Mouse (Mus musculus): ENCODE results near the gene B4galt1.

B4galt1 gene

GRCm38 (mm10) chr4:40783049-40783448, 70.8 kb downstream of the B4galt1 start:
- in situ Hi-C loops (cut with MboI, MseI) = loop anchor here (5.0 to 10.0 kb wide), 2 partner anchors 34 to 52 kb away; no protein-coding TSS in a partner anchor

- in situ Hi-C loops (cut with MboI, MseI) = loop anchor here (5.0 to 10.0 kb wide), 2 partner anchors 35 to 53 kb away; no protein-coding TSS in a partner anchor
Observed at GRCm38 (mm10) chr4:40781797-40782495, 71.9 kb downstream of the B4galt1 start.

GRCm38 (mm10) chr4:40781143-40781542, 72.7 kb downstream of the B4galt1 start:
- in situ Hi-C loops (cut with MboI, MseI) = loop anchor here (5.0 to 10.0 kb wide), 2 partner anchors 36 to 54 kb away; no protein-coding TSS in a partner anchor

GRCm38 (mm10) chr4:40778656-40779055, 75.1 kb downstream of the B4galt1 start:
- in situ Hi-C loops (cut with MboI, MseI) = loop anchor here in 1 of 2 experiments (5.0 kb wide), 1 partner anchor 74 kb away; the partner anchor contains the start of gene B4galt1

GRCm38 (mm10) chr4:40777116-40777515, 76.7 kb downstream of the B4galt1 start:
- in situ Hi-C loops (cut with MboI, MseI) = loop anchor here in 1 of 2 experiments (5.0 kb wide), 1 partner anchor 75 kb away; the partner anchor contains the start of gene B4galt1

GRCm38 (mm10) chr4:40776416-40776815, 77.4 kb downstream of the B4galt1 start:
- in situ Hi-C loops (cut with MboI, MseI) = loop anchor here in 1 of 2 experiments (5.0 kb wide), 1 partner anchor 76 kb away; the partner anchor contains the start of gene B4galt1

GRCm38 (mm10) chr4:40774279-40775259, 79.2 kb downstream of the B4galt1 start:
- in situ Hi-C loops (cut with MboI, MseI) = loop anchor here (5.0 kb wide), 3 partner anchors 78 to 173 kb away; partner anchors contain the start of genes B4galt1 (in 1 of the 2), Bag1 (in 1 of the 2) and Chmp5 (in 1 of the 2)

GRCm38 (mm10) chr4:40759876-40760275, 93.9 kb downstream of the B4galt1 start:
- in situ Hi-C loops (cut with MboI, MseI) = no loop called here

- in situ Hi-C loops (cut with MboI, MseI) = no loop called here
Observed at GRCm38 (mm10) chr4:40757780-40758420, 95.9 kb downstream of the B4galt1 start, which contains the start of gene Smu1. Gene Smu1, minus strand, starts transcription at chr4:40757923.

- in situ Hi-C loops (cut with MboI, MseI) = no loop called here
Observed at GRCm38 (mm10) chr4:40757157-40757779, 96.5 kb downstream of the B4galt1 start.

All from T-helper 17 cell (primary cell).